27 mouse cellular contexts compared by ENCODE assay signal in genomic region chr8:86406196-86406595, GRCm38 (mm10).
A peak's percentile ranks its signal among the peaks of the same experiment; 100 is the strongest.
DNase-seq lines count a peak whose midpoint lies in the region; ATAC-seq lines count a peak whose summit lies in the region.
"Had no signal": no experiment of that assay in that cellular context is flagged by ENCODE, and none has a peak within 500 bp of the region (broad histone marks: within the 10 kb centered on the region; RNA-seq: fewer than 3 reads in every experiment).

No protein-coding gene starts in this region.

- H3K27me3 ChIP-seq in midbrain, embryonic 11.5 days (ENCODE audit: control insufficient read depth, insufficient read depth, low read length), result no peaks in the 10 kb centered on the region
- H3K27me3 ChIP-seq in midbrain, embryonic 14.5 days (ENCODE audit: control insufficient read depth, insufficient read depth, low read length), result no peaks in the 10 kb centered on the region
- H3K27me3 ChIP-seq: heart, embryonic 12.5 days; hindbrain, embryonic 15.5 days; kidney, embryonic 15.5 days had no signal

- peak; percentile 58; the same call in 1 of the 2 replicates for ATAC-seq in cerebellum, adult (ENCODE audit: insufficient number of reproducible peaks, low FRiP score, low TSS enrichment)
- ATAC-seq in midbrain, embryonic 11.5 days (ENCODE audit: low FRiP score), result no peak
- ATAC-seq in midbrain, embryonic 14.5 days (ENCODE audit: low FRiP score, low TSS enrichment), result no peak

- H3K4me2 ChIP-seq in midbrain, embryonic 11.5 days, result no peak overlapping the region
- no peak overlapping the region for H3K4me2 ChIP-seq in midbrain, embryonic 14.5 days (ENCODE audit: low read length)
- H3K4me2 ChIP-seq: heart, embryonic 12.5 days; hindbrain, embryonic 15.5 days; kidney, embryonic 15.5 days; lung, embryonic 14.5 days had no signal

- H3K9ac ChIP-seq in midbrain, embryonic 11.5 days (ENCODE audit: low read length), result no peak overlapping the region
- no peak overlapping the region for H3K9ac ChIP-seq in midbrain, embryonic 14.5 days (replicated peaks; ENCODE audit: low read length)
- H3K9ac ChIP-seq: heart, embryonic 12.5 days; hindbrain, embryonic 15.5 days; kidney, embryonic 15.5 days; liver, embryonic 14.5 days; lung, embryonic 14.5 days had no signal

- no peaks in the 10 kb centered on the region for H3K4me1 ChIP-seq in midbrain, embryonic 11.5 days (ENCODE audit: control insufficient read depth, insufficient read depth, low read length)
- H3K4me1 ChIP-seq in midbrain, embryonic 14.5 days (ENCODE audit: control insufficient read depth, insufficient read depth, low read length), result 0 out of 2 replicates have a peak, but pooled peaks cover 4% of the 10 kb centered on the region
- H3K4me1 ChIP-seq: kidney, embryonic 15.5 days had no signal

- H3K9me3 ChIP-seq in midbrain, embryonic 11.5 days (ENCODE audit: control insufficient read depth, low read length), result no peaks in the 10 kb centered on the region
- no peaks in the 10 kb centered on the region for H3K9me3 ChIP-seq in midbrain, embryonic 14.5 days (ENCODE audit: control insufficient read depth, low read length)
- H3K9me3 ChIP-seq: G1E; heart, embryonic 12.5 days; hindbrain, embryonic 15.5 days; kidney, embryonic 15.5 days had no signal

- no peak overlapping the region for H3K4me3 ChIP-seq in midbrain, embryonic 11.5 days (ENCODE audit: low read depth, low read length)
- H3K4me3 ChIP-seq in midbrain, embryonic 14.5 days (replicated peaks; ENCODE audit: low read depth, low read length), result no peak overlapping the region
- H3K4me3 ChIP-seq: erythroblast, embryonic 14.5 days; heart, embryonic 12.5 days; hindbrain, embryonic 15.5 days; kidney, embryonic 15.5 days had no signal

- 84% methylated on average over 3 of the region's 3 CpGs for WGBS in midbrain, embryonic 11.5 days
- 74% methylated on average over 3 of the region's 3 CpGs for WGBS in midbrain, embryonic 14.5 days

- no peak overlapping the region for H3K27ac ChIP-seq in midbrain, embryonic 11.5 days (ENCODE audit: low read depth, low read length)
- H3K27ac ChIP-seq in midbrain, embryonic 14.5 days (replicated peaks; ENCODE audit: low read depth, low read length), result no peak overlapping the region
- H3K27ac ChIP-seq: hindbrain, embryonic 15.5 days; kidney, embryonic 15.5 days; liver, embryonic 14.5 days had no signal

- no peak for DNase-seq in cerebellum, postnatal 4 days (ENCODE audit: low spot score in 2 of 2)
- DNase-seq in midbrain, embryonic 11.5 days (ENCODE audit: low spot score, missing footprints), result peak; percentile 56
- DNase-seq in midbrain, embryonic 14.5 days, result no peak
- peak; percentile 56 for DNase-seq in cerebellum, adult 8-10 months
- DNase-seq in cerebellum, postnatal 25 days, result peak; percentile 61 to 65
- no peak for DNase-seq in ovary, adult 18-20 months (ENCODE audit: low spot score)
- DNase-seq in adipocyte (ENCODE audit: low spot score), result no peak
- DNase-seq: adrenal gland, postnatal 10 days; gastrocnemius, postnatal 14 days; heart, postnatal 4 days; kidney, adult 18-20 months; kidney, postnatal 4 days; layer of hippocampus, postnatal 36 days; liver; lung, embryonic 14.5 days; lung, postnatal 14 days; retina, postnatal 1 day; right cerebral cortex, postnatal 25 days; thymus, adult 18-20 months; thymus, postnatal 25 days had no signal

- no peaks in the 10 kb centered on the region for H3K36me3 ChIP-seq in midbrain, embryonic 11.5 days (ENCODE audit: control insufficient read depth, insufficient read depth, low read length)
- H3K36me3 ChIP-seq in midbrain, embryonic 14.5 days (ENCODE audit: control insufficient read depth, insufficient read depth, low read length), result no peaks in the 10 kb centered on the region
- H3K36me3 ChIP-seq: G1E; heart, embryonic 12.5 days; hindbrain, embryonic 15.5 days; kidney, embryonic 15.5 days had no signal

Comparison
In these comparisons a context has a peak if more than half of its experiments do, and no peak if none do; other contexts are left out.
1. DNase-seq: peak in midbrain, embryonic 11.5 days (single experiment), cerebellum, adult 8-10 months (single experiment) and cerebellum, postnatal 25 days (2 of 2); none in cerebellum, postnatal 4 days (0 of 2), midbrain, embryonic 14.5 days (single experiment), ovary, adult 18-20 months (single experiment) and adipocyte (single experiment).